Mouse (Mus musculus) limb, embryonic 15.5 days (tissue): ENCODE measurements at regions not wholly inside any gene's neighbourhood (a gene's known extent, or its start where the extent isn't known, plus 50 kb on each side); places are given as distances from the start of the nearest gene placed in this dataset.

Source experiments
- ATAC-seq: fragments of 200-750 bp; cut with Nextera tagmentation; 2 replicates; pipeline ENCODE4 v1.8.0; 2017; ENCODE audit warnings: low read depth, moderate TSS enrichment; ENCODE audit not compliant: insufficient number of reproducible peaks, low FRiP score, low TSS enrichment
- H3K27ac ChIP-seq: fragments of 300-500 bp; sonication (generic); 2 replicates; pipeline ENCODE4 v1.5.1; 2015; ENCODE audit warnings: moderate library complexity, mild to moderate bottlenecking, inconsistent platforms
- H3K27me3 ChIP-seq: fragments of 300-500 bp; sonication (generic); 2 replicates; pipeline ENCODE4 v1.6.1; 2015; ENCODE audit warnings: inconsistent platforms
- H3K36me3 ChIP-seq: fragments of 300-500 bp; sonication (generic); 2 replicates; pipeline ENCODE4 v1.6.1; 2015; ENCODE audit warnings: inconsistent platforms
- H3K4me1 ChIP-seq: fragments of 300-500 bp; sonication (generic); 2 replicates; pipeline ENCODE4 v1.6.1; 2015; ENCODE audit warnings: inconsistent platforms
- H3K4me2 ChIP-seq: fragments of 300-500 bp; sonication (generic); 2 replicates; pipeline ENCODE4 v1.6.1; 2015; ENCODE audit warnings: mild to moderate bottlenecking, inconsistent platforms
- H3K4me3 ChIP-seq: fragments of 300-500 bp; sonication (generic); 2 replicates; pipeline ENCODE4 v1.5.1; 2015; ENCODE audit warnings: mild to moderate bottlenecking, inconsistent platforms
- H3K9ac ChIP-seq: fragments of 300-500 bp; sonication (generic); 2 replicates; pipeline ENCODE4 v1.6.1; 2015; ENCODE audit warnings: inconsistent platforms
- H3K9me3 ChIP-seq: fragments of 300-500 bp; sonication (generic); 2 replicates; pipeline ENCODE4 v1.6.1; 2016; ENCODE audit warnings: inconsistent platforms
- WGBS: fragments of 180-500 bp; shearing (Covaris S2); methylation state at CpG from one replicate; pipeline ENCODE4 v1.1.7; 2015; 5-methylcytosine and 5-hydroxymethylcytosine counted together

DNA sequence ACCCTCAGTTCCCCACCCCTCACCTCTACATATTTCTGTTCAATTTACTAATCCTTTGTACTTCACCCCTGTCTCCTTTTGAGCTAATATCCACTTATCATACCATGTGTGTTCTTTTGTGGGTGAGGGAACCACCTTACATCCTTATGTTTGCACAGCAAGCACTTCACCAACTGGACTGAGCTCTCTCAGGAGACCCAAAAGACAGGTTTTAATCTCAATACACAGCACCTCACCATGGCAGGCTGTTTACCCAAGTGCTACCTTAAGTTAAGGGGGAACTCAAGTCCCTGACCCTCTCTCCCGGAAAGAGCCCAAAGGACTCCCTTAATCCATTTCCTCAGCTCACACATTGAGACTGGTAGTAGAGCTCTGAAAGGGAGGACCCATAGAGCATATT is 62.3 kb upstream of the Agr3 start:
- no peaks in the 10 kb centered on the region for H3K4me1 ChIP-seq
- H3K9me3 ChIP-seq = no peaks in the 10 kb centered on the region
- H3K4me3 ChIP-seq = no peak overlapping the region
- no peak overlapping the region for H3K9ac ChIP-seq
- no peaks in the 10 kb centered on the region for H3K36me3 ChIP-seq
- no peak for ATAC-seq
- no peak overlapping the region for H3K27ac ChIP-seq
- 89% methylated on average over 1 of the region's 1 CpGs for WGBS
- no peaks in the 10 kb centered on the region for H3K27me3 ChIP-seq
- H3K4me2 ChIP-seq = no peak overlapping the region

DNA sequence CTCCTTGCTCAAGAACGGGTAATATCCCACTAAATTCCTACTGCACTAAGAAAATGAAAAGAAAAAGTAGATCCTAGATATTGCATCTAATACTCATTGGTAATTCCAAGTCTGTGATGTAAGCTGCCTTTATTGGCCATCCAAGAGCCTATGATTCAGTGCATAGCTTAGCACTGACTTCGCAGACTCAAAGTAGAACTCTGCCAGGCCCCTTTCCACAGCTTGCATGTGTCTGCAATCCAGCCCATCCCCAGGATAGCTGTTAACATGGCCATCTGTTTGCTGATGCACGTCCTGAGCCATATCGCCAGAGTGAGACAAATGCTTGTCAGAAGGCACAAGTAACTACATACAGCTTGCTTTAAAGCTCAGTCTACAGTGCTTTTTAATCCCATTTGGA is 72.3 kb upstream of the Agr3 start:
- peak; percentile 83 for ATAC-seq
- no peaks in the 10 kb centered on the region for H3K36me3 ChIP-seq
- H3K4me2 ChIP-seq = no peak overlapping the region
- peak overlapping the region; percentile 71 for H3K27ac ChIP-seq
- 46% methylated on average over 4 of the region's 4 CpGs for WGBS
- H3K4me1 ChIP-seq = no peaks in the 10 kb centered on the region
- H3K4me3 ChIP-seq = no peak overlapping the region
- no peaks in the 10 kb centered on the region for H3K27me3 ChIP-seq
- H3K9ac ChIP-seq = no peak overlapping the region
- H3K9me3 ChIP-seq = no peaks in the 10 kb centered on the region

DNA sequence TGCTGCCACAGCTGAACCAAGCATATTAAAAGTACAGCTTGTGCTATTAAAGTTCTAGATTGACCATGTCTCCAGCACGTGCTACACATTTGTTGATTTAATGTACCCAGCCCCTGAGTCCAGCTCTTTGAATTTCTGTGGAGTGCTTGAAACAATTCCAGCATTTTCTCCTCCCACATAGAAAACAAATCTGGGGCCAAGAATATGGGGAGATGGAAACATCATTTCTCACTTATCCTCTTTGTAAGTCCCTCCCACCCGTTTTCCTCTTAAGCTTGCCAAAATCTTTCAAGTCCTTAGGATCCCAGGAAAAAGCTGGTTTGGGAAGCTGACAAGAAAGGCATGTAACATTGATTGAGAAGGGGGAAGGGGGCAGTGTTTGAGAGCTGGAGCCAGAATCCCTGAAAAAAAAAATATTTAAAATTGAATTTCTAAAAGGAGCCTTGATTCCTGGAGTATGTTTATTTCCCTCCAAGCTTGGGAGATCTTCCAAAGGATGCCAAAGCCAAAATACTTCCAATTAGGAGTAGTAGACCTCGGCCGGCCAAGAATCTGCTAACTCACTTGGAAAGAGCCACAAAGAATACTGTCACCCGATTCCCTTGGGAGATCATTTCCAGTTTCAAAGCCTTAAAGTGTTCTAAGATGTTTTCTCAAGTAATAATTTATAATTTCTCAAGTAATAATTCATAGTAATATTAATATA is 78.4 kb upstream of the Agr3 start:
- WGBS = 45% methylated on average over 5 of the region's 5 CpGs
- Histone ChIP-seq H3K27me3 (no peaks in the 10 kb centered on the region), H3K4me3 (no peak overlapping the region), H3K4me2 (no peak overlapping the region), H3K36me3 (no peaks in the 10 kb centered on the region), H3K4me1 (0 out of 2 replicates have a peak, but pooled peaks cover 4% of the 10 kb centered on the region), H3K27ac (peak overlapping the region; percentile 61), H3K9me3 (no peaks in the 10 kb centered on the region), H3K9ac (no peak overlapping the region)
- ATAC-seq = peak; percentile 58; the same call in 1 of the 2 replicates

DNA sequence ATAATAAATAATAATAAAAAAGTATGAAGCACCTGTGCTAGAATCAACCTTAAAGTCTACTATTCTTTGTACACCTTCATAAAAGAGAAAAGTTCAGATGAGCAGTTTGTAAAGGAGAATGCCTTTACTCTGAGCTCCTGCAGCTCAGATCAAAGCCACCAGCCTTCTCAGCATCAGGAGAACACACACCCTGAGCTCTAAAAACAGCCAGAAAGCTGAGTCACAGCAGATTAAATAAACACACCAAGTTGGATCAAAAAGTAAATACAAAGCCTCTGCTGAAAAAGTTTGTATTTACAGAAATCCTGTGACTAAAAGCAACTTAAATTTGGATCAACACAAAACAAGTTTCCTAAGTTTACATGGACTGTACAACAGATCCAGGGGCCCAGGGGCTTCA is 88.5 kb upstream of the Agr3 start:
- H3K36me3 ChIP-seq = no peaks in the 10 kb centered on the region
- no peak for ATAC-seq
- H3K9me3 ChIP-seq = no peaks in the 10 kb centered on the region
- no peaks in the 10 kb centered on the region for H3K4me1 ChIP-seq
- H3K27me3 ChIP-seq = no peaks in the 10 kb centered on the region
- H3K4me2 ChIP-seq = no peak overlapping the region
- H3K27ac ChIP-seq = no peak overlapping the region
- no peak overlapping the region for H3K9ac ChIP-seq
- no peak overlapping the region for H3K4me3 ChIP-seq

DNA sequence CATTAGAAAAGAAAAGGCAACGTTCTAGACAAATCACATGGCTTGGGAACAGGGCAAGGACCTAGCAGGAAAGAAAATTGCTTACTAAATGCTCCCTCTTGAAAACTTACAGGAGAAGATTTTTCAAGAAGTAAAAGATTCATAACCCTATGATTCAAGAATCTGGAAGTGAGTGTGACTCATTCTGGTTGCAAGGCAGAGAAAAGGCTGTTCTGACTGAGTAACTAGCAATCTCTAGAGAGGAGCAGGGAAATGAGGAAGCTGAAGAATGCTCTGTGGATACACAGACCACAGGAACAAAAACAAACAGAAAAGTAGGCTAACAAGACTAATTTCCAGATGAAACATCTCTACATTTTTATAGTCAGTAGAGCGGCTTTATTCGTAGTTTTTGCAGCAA is 92.1 kb upstream of the Agr3 start:
- ATAC-seq = no peak
- WGBS = 67% methylated on average over 3 of the region's 3 CpGs
- no peaks in the 10 kb centered on the region for H3K36me3 ChIP-seq

DNA sequence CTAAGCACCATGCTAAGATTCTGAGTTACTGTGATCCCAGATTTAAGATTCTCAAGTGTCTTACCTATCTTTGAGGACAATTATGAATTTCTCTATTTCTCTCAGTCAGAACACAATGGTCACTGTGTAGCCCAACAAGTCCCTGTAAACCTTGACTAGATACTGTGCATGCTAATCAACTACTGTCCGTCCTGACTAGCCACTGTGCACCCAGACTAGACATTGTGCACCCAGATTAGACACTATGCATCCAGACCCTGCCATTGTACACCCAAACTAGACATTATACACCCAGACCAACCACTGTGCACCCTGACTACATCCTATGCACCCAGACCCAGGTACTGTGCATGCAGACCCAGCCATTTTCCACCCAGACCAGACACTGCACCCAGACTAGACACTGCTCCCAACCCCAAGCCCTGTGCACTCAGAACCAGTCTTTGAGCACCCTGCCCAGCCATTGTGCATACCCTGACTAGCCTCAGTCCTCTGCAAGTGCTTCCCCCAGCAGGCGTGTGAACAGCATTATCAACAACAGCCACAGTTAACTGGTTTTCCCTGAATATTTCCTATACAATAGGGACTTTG is 93.4 kb upstream of the Agr3 start:
- ATAC-seq = no peak
- Histone ChIP-seq H3K4me3 (no peak overlapping the region), H3K4me1 (0 out of 2 replicates have a peak, but pooled peaks cover 4% of the 10 kb centered on the region), H3K27ac (no peak overlapping the region), H3K36me3 (no peaks in the 10 kb centered on the region), H3K9ac (no peak overlapping the region), H3K27me3 (no peaks in the 10 kb centered on the region), H3K9me3 (no peaks in the 10 kb centered on the region), H3K4me2 (no peak overlapping the region)
- 74% methylated on average over 2 of the region's 2 CpGs for WGBS

More for the DNA sequence above, 92.1 kb upstream of the Agr3 start:
- Histone ChIP-seq H3K4me2 (no peak overlapping the region), H3K27me3 (no peaks in the 10 kb centered on the region), H3K4me3 (no peak overlapping the region), H3K27ac (peak overlapping the region; percentile 27; the same call in 1 of the 2 replicates), H3K4me1 (0 out of 2 replicates have a peak, but pooled peaks cover 4% of the 10 kb centered on the region), H3K9me3 (no peaks in the 10 kb centered on the region), H3K9ac (no peak overlapping the region)

DNA sequence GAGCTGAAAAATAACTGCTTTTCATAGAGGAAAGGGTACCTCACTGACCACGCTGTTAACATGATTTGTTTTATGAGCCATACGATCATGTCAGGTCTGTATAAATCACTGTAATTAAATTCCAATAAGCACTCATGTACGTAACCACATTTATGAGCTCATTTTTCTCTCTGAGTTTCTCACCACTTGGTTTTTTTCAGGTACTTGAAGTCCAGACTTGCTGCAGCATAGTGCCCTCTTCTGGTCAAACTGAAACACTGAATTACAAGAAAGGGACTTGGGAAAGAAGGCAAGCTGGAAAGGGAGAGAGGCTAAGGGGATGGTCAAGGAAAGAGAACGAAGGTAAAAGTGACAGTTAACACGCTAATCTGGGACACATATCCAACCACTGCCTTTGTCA is 94.2 kb upstream of the Agr3 start:
- H3K36me3 ChIP-seq = no peaks in the 10 kb centered on the region
- H3K27me3 ChIP-seq = no peaks in the 10 kb centered on the region
- no peak overlapping the region for H3K9ac ChIP-seq
- 0 out of 2 replicates have a peak overlapping the region, but pooled peaks have one; percentile 38 for H3K27ac ChIP-seq
- H3K9me3 ChIP-seq = no peaks in the 10 kb centered on the region
- H3K4me3 ChIP-seq = no peak overlapping the region
- H3K4me2 ChIP-seq = no peak overlapping the region
- ATAC-seq = no peak
- 0 out of 2 replicates have a peak, but pooled peaks cover 4% of the 10 kb centered on the region for H3K4me1 ChIP-seq
- WGBS = 4% methylated on average over 5 of the region's 5 CpGs

DNA sequence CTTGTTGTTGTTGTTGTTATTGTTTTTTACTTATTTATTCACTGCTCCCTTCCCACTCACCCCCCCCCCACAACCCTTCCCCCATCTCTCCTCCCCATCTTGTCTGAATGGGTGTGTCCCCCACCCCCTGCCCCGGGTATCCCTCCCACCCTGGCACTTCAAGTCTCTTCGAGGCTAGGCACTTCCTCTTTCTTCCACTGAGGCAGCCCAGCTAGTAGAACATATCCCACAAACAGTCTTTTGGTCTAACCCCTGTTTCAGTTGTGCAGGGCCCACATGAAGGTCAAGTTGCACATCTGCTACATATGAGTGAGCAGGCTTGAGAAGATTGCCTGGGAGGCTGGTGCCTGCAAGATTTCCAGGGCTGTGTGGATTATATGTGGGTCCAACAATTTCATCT is 97.6 kb upstream of the Agr3 start:
- Histone ChIP-seq H3K4me2 (no peak overlapping the region), H3K27me3 (no peaks in the 10 kb centered on the region), H3K4me1 (peaks cover 12% of the 10 kb centered on the region; the same call in 1 of the 2 replicates), H3K27ac (no peak overlapping the region), H3K9ac (no peak overlapping the region), H3K36me3 (no peaks in the 10 kb centered on the region), H3K9me3 (no peaks in the 10 kb centered on the region), H3K4me3 (no peak overlapping the region)
- 79% methylated on average over 2 of the region's 2 CpGs for WGBS
- ATAC-seq = no peak

DNA sequence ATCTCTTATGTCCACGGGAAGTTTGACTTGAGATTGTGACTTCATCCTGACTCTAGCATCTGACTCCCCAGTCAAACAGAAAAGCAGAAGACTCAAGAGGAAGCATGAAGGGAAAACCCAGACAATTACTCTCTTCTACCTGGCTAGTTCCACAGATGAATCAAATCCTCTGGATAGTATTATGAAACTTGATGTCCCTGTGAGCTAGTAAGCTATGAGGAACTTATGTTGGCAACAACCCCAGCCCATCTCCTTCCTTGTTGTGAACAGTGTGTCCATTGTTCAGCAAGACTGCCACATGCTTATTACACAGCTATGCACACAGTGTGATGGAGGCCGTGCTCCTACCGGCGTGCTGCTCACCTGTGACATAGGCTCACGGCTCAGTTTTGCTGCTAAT is 98.4 kb upstream of the Agr3 start:
- ATAC-seq = no peak
- Histone ChIP-seq H3K4me1 (peaks cover 12% of the 10 kb centered on the region; the same call in 1 of the 2 replicates), H3K9ac (no peak overlapping the region), H3K9me3 (no peaks in the 10 kb centered on the region), H3K4me3 (no peak overlapping the region), H3K4me2 (no peak overlapping the region), H3K27ac (no peak overlapping the region), H3K36me3 (no peaks in the 10 kb centered on the region), H3K27me3 (no peaks in the 10 kb centered on the region)
- 82% methylated on average over 5 of the region's 5 CpGs for WGBS

DNA sequence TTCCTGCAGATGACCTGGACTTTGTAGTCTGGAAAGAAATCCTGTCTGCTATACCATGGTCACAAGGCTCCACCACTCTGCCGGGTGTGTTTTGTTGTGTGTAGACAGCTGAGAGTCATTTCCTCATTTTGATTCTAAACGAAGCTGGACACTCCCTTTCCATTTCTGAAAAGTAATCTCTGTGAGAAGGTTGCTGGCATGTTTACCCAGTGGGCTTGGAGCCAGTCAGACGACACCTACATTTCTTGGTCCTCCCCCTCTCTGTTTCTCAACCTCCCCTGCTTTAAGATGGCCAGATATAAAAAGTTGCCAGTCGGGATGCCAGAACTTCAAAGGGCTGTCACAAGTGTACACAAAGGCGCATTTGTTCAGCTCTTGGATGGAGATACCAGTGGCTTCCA is 100.8 kb upstream of the Agr3 start:
- WGBS = 17% methylated on average over 5 of the region's 5 CpGs
- H3K27ac ChIP-seq = no peak overlapping the region; the same call in 1 of the 2 replicates
- no peaks in the 10 kb centered on the region for H3K36me3 ChIP-seq
- no peaks in the 10 kb centered on the region for H3K9me3 ChIP-seq
- no peak for ATAC-seq
- no peaks in the 10 kb centered on the region for H3K27me3 ChIP-seq
- H3K4me2 ChIP-seq = no peak overlapping the region
- no peak overlapping the region for H3K9ac ChIP-seq
- peaks cover 8% of the 10 kb centered on the region; the same call in 1 of the 2 replicates for H3K4me1 ChIP-seq
- no peak overlapping the region for H3K4me3 ChIP-seq

DNA sequence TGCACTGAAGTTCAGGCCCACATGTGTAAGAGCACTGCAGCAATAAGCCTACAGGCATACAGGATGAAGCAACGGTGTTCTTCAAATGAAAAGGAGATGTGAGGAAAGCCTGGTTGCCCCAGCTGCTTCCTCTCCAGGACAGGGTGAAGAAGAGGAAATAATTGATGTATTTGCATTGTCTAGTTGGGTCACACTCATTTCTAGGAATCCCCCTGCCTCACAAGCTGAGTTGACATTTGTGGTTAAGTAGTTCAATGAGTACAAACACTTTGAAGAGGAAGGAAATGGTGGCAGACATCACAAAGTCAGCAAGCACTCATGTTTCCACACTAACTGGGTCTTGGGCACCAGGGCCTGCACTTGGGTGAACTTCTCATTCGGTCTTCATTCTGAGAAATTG is 126.2 kb upstream of the Agr3 start:
- no peak for ATAC-seq

DNA sequence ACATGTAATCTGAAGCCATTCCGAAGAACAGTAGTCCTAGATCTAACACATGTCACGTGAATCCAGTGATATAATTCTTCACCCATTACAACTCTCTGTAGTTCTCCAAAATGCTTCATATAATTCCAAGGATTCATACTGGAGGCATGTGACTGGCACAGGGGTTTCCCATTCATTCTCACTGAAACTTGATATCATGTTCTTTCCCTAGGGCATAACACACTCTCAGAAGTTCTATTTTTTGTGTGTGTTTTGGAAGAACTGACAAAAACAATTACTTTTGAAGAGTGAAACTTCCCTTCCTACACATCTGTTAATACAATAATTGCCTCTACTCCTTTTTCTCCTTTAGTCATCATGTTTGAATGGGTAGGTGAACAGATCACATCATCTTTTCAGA is 150.0 kb upstream of the Agr3 start:
- Histone ChIP-seq H3K9ac (no peak overlapping the region), H3K27me3 (no peaks in the 10 kb centered on the region), H3K4me1 (no peaks in the 10 kb centered on the region), H3K4me2 (no peak overlapping the region), H3K27ac (no peak overlapping the region), H3K9me3 (no peaks in the 10 kb centered on the region), H3K4me3 (no peak overlapping the region), H3K36me3 (no peaks in the 10 kb centered on the region)
- ATAC-seq = no peak
- 86% methylated on average over 2 of the region's 2 CpGs for WGBS

More for the DNA sequence above, 126.2 kb upstream of the Agr3 start:
- 69% methylated on average over 2 of the region's 2 CpGs for WGBS
- Histone ChIP-seq H3K9ac (no peak overlapping the region), H3K9me3 (no peaks in the 10 kb centered on the region), H3K4me3 (no peak overlapping the region), H3K27me3 (no peaks in the 10 kb centered on the region), H3K4me1 (no peaks in the 10 kb centered on the region), H3K4me2 (no peak overlapping the region), H3K27ac (no peak overlapping the region), H3K36me3 (no peaks in the 10 kb centered on the region)
